Mouse (Mus musculus): ENCODE measurements around the gene Aff3.
A peak's percentile ranks its signal among the peaks of the same experiment; 100 is the strongest.

Gene Aff3

DNA sequence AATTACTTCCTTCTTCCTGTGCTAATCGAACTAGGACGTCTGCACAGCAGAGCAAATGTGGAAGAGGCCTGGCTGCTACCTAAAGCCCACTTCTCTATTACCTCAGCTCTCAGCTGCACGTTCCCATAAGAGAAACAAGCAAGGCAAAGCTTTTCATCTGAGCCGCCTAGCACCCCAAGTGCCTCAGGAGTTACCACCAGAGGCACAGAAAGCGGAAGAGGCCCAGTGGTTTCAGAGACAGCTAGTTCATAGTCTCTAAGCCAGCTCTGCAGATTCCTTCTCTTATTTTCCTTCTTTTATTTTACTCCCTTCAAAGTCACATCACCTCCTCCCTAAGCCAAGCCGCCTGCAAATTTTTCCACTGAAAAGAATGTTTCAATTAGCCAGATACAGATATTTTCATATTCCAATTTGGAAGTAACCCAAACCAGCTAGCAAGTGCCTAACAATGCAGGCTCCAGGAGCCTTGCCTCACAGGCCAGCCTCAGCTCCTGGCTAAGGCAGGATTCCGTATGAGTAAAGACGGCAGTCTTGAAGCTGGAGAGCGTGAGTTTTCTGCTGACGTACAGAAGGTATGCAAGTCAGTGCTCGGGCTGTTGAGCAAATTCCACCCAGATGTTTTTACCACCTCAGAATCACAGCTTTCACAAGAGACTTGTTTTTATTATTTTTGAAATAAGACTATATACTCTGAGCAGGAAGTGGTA, 62.8 kb downstream of the Aff3 start:
- DNase-seq (ENCODE audit: low spot score in 2 of 2) = peak; percentile 17 to 25

DNA sequence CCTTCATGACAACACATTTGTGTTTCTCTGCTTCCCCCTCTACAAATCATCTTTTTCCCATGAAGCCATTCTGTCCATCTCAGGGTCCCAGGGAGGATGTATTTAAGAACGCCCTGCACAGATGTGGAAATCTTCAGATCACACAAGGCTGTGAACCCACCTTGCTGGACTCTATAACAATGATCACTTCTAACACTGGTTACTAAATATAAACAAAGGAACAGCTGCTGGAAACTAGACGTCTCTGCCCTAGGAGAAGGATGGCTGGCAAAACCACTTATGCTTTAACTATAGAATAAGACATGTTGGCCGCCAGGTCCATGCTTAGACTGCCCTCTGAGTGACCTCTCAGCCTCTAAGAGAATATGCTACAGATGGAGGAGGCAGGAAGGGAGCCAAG, 69.4 kb downstream of the Aff3 start:
- no peak for DNase-seq (ENCODE audit: low spot score in 2 of 2)

DNA sequence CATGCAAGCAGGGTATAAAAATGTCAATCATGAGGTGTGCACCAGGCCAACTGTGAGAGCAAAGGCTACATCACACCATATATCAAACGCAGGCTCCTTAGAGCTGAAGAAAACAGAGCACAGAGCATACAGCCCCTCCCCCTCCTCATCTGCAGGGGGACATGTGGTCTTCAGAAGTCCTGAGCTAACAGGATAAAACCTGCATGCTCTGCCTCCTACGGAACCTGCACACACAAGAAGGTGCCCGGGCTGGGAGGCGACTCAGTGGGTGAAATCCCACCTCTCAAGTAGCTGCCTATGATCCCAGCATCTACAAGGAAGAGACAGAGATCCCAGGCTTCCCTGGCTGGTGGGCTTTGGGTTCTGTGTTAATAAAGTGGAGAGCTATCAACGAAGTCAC, 70.0 kb downstream of the Aff3 start:
- DNase-seq (ENCODE audit: low spot score in 2 of 2) = no peak

DNA sequence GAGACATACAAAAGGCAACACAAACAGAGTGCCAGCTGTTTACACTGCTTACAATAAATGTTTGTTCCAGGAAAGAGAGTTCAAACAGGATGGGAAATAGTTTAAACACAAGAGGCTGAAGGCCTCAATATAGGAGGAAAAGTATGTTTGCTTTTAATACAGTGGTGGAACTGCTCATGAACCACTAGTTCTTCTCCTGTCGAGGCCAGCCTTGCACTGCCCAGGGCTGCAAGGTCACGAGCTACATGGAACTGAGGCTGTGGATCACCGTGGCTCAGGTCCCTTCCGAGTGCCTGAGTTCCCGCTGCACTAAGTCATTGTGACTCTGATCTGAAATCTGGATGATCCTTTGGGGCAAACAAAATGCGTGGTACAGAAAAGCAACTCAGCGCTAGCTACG, 73.6 kb downstream of the Aff3 start:
- DNase-seq (ENCODE audit: low spot score in 2 of 2) = no peak

DNA sequence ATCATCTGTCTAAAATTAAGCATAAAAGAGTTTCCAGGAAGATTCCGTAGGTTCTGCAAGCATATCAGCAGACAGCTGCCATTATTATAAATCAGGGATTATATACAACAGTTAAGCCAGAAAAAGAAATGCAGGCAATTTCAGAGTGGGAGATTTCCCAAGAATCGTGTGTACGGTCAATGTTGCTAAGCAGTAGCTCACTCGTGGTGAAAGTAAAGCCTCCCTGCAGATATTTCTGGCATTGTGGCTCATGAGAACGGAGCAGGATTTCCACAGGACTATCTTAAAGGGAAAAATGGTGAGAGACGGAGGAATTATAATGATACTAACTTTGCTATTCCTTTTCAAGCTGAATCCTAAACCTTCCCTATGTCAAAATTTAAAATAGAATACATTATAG, 76.0 kb downstream of the Aff3 start:
- DNase-seq (ENCODE audit: low spot score in 2 of 2) = no peak

DNA sequence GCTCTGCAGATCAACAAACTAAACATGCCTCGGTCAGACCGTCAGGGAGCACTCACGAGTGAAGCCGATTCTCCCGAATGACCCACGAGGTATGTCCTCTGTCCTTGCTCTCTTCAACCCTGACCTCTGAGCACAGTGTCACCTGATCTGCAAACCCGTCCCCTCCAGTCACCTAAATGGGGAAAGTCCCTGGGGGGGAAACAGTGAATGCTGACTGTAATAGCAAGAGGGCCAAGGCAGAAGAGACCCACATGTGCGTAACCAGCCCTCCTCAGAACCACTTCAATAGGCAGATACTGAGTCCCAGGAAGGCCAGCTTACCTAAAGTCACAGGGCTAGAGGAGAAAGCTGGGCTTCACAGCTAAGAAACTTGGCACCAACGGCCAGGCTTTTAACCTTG, 82.4 kb downstream of the Aff3 start:
- DNase-seq (ENCODE audit: low spot score in 2 of 2) = no peak

DNA sequence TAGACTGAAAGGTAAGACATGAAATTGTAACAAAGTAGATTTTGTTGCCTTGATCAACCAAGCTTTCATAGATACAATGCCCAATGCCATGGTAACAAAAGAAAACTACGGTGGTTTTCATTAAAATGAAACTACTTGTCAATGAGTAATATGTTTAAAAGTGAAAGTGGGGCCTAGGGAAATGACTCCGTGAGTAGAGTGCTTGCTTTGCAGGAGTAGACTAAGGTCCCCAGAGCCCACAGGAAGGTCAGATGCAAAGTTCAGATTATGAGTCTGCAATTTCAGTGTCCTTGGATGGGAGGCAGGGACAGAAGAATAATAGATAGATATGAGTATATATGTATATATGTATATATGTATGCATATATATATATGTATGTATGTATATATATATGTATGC, 84.2 kb downstream of the Aff3 start:
- DNase-seq (ENCODE audit: low spot score in 2 of 2) = no peak

DNA sequence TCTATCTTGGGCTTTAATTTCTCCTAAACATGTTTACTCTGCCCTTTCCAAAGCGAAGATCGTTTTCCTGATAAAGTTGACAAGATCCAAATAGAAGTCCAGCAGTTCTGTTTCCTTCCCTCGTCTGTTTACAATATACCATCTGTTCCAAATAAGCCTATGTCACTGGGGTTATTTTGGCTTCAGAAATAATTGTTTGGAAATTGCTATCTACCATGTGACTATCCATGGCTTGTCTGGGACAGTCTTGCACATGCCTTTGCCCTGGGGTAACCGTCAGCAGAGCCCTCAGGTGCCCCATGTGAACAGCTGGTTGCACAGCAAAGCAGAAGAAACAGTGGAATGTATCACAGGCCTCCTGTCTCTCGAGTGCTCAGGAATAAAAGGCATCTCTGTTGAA, 86.4 kb downstream of the Aff3 start:
- DNase-seq (ENCODE audit: low spot score in 2 of 2) = no peak

DNA sequence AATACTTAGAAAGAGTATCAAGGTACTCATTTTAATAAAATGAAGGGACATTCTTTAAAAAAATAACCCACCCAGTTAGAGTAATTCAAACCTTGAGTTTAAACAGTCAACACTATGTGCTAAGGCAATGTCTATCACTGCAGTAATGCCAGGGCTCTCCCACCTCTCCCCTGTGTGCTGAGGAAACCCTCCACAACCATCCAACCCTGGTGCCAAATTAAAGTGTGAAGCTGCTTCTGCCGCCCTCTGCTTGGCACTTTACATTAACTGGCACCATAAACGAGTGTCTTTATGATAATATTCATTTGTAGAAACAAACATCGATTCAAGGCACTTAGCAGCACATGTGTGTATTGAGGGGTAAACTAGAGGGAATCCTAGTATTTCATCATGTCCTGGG, 97.0 kb downstream of the Aff3 start:
- DNase-seq (ENCODE audit: low spot score in 2 of 2) = no peak

DNA sequence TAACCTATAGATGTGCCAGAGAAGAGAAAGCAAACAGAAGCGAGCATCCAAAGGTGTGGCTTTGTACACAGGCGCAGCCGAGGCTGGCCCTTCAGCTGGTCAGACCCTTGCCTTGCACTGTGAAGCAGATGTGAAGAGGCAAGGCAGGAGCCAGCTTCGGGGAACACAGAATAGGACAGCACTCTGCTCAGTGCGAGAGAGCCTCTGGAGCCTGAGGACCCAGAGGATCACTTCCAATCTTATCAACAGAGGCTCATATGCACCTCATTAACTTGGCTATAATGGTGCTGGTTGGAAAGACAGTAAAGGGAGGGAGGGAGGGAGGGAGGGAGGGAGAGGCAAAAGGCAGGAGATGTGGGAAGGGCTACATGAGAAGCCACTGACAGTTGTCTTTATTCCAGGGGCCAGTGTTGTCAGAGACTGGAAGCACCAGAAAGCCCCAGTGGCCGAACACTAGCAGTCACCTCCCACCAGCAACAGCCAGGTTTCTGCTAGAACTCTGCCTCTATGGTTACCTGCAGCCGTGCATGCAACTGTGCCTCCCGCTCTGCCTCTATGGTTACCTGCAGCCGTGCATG, 98.6 kb downstream of the Aff3 start:
- DNase-seq (ENCODE audit: low spot score in 2 of 2) = no peak

DNA sequence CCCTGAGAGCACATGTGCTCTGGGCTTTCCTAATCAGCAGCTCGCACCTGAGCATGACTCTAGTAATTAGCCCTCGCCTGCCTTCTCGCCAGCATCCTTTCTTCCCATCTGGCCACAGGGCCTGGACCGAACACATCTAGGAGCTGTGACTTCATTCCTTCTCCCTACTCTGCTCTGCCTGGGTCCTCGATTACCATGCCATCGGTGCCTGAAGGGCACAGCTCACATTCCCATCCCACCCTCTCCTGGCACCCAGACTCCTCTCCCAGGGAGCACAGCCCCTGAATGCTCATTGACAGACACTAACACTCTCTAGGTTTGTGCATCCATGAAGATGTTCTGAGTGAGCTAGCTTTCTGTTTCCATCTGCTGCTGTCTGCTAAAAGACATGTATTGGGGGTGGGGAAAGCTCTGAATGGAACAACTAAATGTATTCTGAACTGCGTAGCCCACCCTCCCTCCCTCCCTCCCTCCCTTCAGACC, 99.4 kb downstream of the Aff3 start:
- DNase-seq (ENCODE audit: low spot score in 2 of 2) = no peak

DNA sequence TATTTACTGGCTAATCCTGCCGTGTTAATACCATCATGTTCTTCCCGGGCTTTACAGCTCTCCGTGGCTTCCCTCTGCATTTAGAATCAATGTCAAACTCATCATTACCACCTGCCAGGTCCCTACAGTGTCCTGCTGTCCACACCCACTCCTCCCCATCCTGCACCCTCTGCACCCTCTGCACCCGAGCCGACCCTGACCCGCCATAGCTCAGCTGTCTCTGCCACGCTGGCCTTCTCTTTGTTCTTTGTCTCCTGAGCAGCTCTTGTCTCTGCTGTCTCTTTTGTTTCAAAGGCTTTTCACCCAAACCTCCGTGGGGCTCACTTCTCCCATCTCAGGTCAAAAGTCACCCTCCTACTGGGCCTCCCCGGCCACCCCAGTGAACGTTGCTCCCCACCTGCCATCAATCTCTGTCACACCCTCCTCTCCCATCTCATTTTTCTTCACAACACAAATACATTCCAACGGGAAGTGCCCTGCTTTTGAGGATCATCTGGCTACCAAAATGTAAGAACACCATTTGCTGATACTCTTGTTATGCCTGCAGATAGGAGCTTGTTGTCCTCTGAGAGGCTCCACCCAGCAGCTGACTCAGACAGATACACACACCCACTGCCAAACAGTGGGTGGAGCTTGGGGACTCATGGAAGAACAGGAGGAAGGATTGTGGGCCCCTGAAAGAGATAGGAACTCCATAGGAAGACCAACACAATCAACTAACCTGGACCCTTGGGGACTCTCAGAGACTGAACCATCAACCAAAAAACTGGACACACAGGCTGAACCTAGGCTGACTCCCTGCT, 102.2 kb downstream of the Aff3 start:
- DNase-seq (ENCODE audit: low spot score in 2 of 2) = no peak

DNA sequence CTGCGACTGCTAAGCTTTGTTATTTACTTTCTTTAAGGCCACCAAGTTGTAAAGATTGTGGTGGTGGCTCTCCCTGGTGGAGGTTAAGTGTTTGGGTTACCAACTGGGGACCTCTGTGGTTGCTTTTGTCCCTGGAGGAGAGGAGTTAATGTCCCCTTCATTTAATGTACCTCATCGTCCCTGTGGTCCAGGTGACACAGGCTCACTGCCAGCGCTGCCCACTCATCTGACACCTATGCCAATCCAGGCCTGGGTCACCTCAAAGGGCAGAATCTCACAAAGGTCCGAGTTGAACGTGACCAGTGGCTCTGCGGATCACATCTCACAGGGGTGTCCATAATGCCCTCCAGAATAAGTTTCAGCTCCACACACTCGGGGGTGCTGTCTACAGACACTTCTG, 103.4 kb downstream of the Aff3 start:
- no peak for DNase-seq (ENCODE audit: low spot score in 2 of 2)

DNA sequence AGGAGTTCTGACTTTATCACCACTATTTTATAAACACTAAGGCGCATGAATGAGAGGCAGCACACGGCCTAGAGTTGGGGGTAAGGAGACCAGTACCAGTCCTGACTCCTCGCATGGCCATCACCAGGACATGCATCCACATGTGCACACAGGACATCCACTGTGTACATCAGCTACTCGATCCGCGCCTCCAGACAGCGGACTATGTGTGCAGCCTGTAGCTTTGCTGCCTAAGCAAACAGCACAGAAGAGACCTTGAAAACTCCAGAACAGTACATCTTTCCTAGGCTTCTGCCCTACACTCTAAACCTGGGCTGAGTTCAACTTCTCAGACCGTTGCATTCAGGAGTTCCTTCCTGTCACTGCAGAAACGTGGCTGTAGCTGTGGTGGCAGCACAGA, 104.1 kb downstream of the Aff3 start:
- DNase-seq (ENCODE audit: low spot score in 2 of 2) = no peak

DNA sequence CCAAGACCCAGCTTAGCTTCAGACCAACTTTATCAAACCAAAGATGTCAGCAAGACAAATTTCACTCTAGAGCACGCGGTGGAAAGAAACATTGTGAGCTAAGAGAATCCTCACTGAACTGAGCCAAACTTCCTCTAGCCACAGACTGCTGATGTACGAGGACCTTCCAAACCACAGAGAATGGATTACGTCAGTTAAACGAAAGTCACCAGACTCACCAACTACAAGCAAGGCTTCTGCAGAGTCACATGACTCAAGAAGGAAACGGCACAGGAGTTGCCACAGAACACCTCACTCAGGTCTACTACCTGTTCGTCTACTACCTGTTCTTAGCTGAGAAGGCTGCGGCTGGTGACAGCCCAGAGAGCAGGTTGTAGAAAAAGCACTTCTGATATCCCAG, 107.1 kb downstream of the Aff3 start:
- no peak for DNase-seq (ENCODE audit: low spot score in 2 of 2)

DNA sequence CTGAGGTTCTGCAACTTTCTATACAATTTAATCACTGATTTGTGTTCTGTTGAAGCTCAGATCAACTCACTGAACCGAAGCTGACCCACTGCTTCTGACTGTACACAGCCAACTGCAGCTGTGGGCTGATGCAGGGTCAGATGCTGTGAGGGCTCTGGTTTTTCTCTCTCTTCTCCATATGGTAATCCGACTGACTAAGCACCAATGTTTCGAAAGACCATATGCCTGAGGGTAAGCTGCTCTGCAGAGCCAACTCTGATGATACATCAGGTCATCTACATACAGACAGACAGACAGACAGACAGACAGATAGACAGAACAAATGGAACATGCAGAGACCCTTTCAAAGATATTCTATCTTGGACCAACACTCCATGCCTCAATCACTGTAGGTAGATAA, 110.2 kb downstream of the Aff3 start:
- no peak for DNase-seq (ENCODE audit: low spot score in 2 of 2)

DNA sequence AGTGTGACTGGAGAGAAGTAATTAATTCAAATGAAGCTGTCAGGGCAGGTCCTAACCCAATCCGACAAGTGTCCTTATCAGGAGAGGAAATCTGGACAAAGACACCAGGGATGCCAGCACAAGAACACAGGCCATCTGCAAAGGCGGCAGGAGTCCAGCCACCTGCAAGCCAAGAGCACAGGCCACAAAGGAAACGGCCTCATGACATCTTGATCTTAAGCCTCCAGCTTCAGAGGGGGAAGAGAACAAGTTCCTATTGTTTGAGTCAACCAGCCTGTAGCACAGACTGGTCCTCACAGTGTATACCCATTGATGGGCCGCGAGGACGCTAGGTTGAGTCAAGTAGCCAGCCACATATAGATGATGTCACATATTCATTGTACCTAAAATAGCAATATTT, 111.7 kb downstream of the Aff3 start:
- no peak for DNase-seq (ENCODE audit: low spot score in 2 of 2)

DNA sequence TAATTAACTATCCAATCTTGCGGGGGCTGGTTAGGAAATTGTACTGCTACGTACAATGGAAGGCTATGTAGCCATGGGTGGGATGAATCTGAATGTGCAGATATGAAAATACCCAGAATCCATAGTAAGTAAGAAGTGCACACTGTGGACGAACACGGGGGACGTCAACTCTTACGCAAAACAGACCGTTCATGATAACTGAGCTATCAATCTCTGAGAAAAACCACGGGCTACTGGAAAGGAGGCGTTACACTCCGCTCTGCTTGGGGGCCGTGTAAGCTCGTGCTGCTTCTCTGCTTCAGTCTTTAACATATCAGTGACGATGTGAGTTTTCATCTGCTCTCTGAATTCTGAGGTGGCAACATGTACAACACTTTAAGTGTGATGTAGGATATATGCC, 114.2 kb downstream of the Aff3 start:
- no peak for DNase-seq (ENCODE audit: low spot score in 2 of 2)

DNA sequence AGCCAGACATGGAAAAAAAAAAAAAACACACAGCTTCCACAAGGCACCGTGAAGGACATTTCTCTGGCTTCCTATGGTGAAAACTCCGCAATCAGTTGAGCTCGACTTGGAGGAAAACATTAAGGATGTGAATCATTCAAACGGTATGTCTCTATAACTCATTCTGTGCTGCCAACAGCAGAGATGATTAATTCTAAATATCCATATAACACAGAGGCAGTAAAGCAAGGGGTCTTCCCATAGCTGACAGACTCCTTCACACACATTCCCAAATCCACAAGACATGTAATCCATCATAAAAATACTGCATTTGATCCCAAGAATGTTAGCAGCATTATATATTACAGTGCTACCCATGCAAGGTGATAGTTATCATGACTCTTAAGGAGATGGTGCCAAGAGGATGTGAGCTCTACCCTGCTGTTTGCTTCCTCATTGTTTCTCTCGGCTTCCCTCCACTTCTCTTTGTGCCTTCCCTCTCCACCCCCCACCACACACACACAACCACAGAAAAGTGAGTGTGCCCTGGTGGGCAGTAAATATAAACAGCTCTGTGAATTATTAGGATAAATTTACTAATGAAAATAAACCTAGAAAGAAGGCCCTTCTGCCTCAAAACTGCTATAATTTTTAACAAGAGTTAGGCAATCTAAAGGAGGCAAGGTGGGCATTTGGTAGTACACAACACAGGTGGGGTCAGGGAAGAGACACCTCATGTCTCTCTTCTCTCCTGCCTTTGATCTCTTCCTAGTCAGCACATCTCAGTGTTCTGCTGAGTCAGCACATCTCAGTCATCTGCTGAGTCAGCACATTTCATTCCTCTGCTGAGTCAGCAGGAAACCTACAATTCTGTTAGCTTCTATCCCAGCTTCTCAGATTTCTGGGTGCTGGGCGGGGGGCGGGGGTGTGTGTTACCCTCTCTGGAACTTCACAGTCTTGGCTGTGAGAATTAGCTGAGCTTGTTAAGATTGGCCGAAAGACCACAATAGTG, 115.8 kb downstream of the Aff3 start:
- no peak for DNase-seq (ENCODE audit: low spot score in 2 of 2)

DNA sequence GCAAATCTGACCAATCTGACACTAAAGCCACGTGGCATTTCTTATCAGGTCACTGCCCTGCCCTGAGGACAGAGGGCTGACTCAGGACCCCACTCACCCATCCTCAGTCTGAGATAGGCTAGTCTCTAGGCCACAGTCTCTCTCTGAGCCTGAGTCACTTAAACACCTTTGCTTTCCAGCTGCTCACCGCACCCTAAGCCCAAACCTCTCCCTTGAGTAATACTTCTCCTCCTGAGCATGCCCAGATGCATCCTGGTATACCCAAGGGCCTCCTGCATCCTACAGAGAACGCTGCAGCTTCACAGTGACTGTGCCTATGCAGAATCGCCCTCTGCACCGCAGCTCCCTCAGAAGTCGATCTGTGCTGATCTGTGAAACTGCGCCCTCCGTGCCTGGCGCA, 117.1 kb downstream of the Aff3 start:
- DNase-seq (ENCODE audit: low spot score in 2 of 2) = no peak

DNA sequence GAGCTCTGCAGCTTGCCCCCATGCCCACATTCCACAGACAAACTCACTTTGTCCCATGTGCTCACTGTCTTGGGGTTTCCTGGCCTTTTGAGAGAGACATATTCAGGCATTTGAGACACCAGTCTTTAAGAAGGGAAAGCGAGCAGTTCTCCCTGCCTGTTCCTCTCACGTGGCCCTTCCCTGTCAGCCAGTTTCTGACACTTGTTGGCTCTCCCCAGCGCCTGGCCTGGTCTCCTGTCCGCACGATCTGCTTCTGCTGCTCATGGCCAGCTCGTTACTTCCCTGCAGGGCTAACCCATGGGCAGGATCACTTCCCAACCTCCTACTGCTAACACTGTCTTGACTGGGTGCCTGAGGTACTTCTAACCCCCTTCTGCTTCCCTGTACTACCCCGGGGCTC, 118.1 kb downstream of the Aff3 start:
- no peak for DNase-seq (ENCODE audit: low spot score in 2 of 2)
